Mouse (Mus musculus) kidney, embryonic 16.5 days (tissue): Measurements from ENCODE around the gene Smyd4. TPM values are rescaled to one million over a fixed set of nuclear protein-coding genes. Genes with fewer than 3 reads are reported as not detected.

ENCODE experiments used
- ATAC-seq: fragments of 200-750 bp; cut with Nextera tagmentation; 2 replicates; pipeline ENCODE4 v1.8.0; 2017; ENCODE audit warnings: moderate TSS enrichment; ENCODE audit not compliant: low FRiP score, low TSS enrichment
- H3K27ac ChIP-seq: fragments of 300-500 bp; sonication (generic); 2 replicates; pipeline ENCODE4 v1.5.1; 2014; ENCODE audit warnings: low read length
- H3K27me3 ChIP-seq: fragments of 300-500 bp; sonication (generic); 2 replicates; pipeline ENCODE4 v1.6.1; 2014; ENCODE audit warnings: low read length, control low read depth, mixed read lengths; ENCODE audit not compliant: insufficient read depth
- H3K36me3 ChIP-seq: fragments of 300-500 bp; sonication (generic); 2 replicates; pipeline ENCODE4 v1.6.1; 2014; ENCODE audit warnings: low read length, control low read depth, mixed read lengths; ENCODE audit not compliant: insufficient read depth
- H3K4me1 ChIP-seq: fragments of 300-500 bp; sonication (generic); 2 replicates; pipeline ENCODE4 v1.6.1; 2014; ENCODE audit warnings: low read length, control low read depth, mixed read lengths; ENCODE audit not compliant: insufficient read depth
- H3K4me2 ChIP-seq: fragments of 300-500 bp; sonication (generic); replicated peaks from 2 replicates; pipeline ENCODE4 v1.6.1; 2014; ENCODE audit warnings: low read depth, low read length
- H3K4me3 ChIP-seq: fragments of 300-500 bp; sonication (generic); 2 replicates; pipeline ENCODE4 v1.5.1; 2014; ENCODE audit warnings: mild to moderate bottlenecking, low read length
- H3K9ac ChIP-seq: fragments of 300-500 bp; sonication (generic); replicated peaks from 2 replicates; pipeline ENCODE4 v1.6.1; 2014; ENCODE audit warnings: low read length
- H3K9me3 ChIP-seq: fragments of 300-500 bp; sonication (generic); 2 replicates; pipeline ENCODE4 v1.6.1; 2016; ENCODE audit warnings: low read length, control low read depth
- WGBS: fragments of 180-500 bp; shearing (Covaris S2); extraction: QIAGEN DNeasy Blood & Tissue Kit; methylation state at CpG from one replicate; pipeline ENCODE4 v1.1.7; 2014; 5-methylcytosine and 5-hydroxymethylcytosine counted together
- polyA plus RNA-seq: library from polyadenylated mRNA; unstranded; fragments of >200 nt; fragmentation: Nextera tagmentation; extraction: Ambion mirVana; gene quantifications from 2 replicates; pipeline ENCODE4 v1.2.1, GENCODE M21; 2015

Smyd4 gene
- polyA plus RNA-seq, 1 experiment from 2014 or later = 14.9 TPM

- H3K27ac ChIP-seq = peak within 1 kb of the TSS; percentile 30
- H3K4me2 ChIP-seq = peak within 1 kb of the TSS; percentile 62
- ATAC-seq = peak; percentile 69; the same call in 1 of the 2 replicates
- H3K36me3 ChIP-seq = no peaks in the 10 kb centered on the region
- H3K9ac ChIP-seq = peak within 1 kb of the TSS; percentile 70
- no peaks in the 10 kb centered on the region for H3K9me3 ChIP-seq
- 23% methylated on average over 10 of the region's 10 CpGs for WGBS
- H3K4me3 ChIP-seq = peak within 1 kb of the TSS; percentile 51
- H3K27me3 ChIP-seq = no peaks in the 10 kb centered on the region
- peaks cover 20% of the 10 kb centered on the region for H3K4me1 ChIP-seq
Observed at GRCm38 (mm10) chr11:75422013-75422792, 74.0 kb downstream of the Smyd4 start, which contains the start of gene Serpinf1. Gene Serpinf1, minus strand, starts transcription at chr11:75422701.

- Histone ChIP-seq H3K4me2 (no peak overlapping the region), H3K27me3 (no peaks in the 10 kb centered on the region), H3K4me3 (no peak overlapping the region), H3K9ac (no peak overlapping the region), H3K36me3 (no peaks in the 10 kb centered on the region), H3K4me1 (peaks cover 20% of the 10 kb centered on the region), H3K27ac (no peak overlapping the region), H3K9me3 (no peaks in the 10 kb centered on the region)
- no peak for ATAC-seq
- WGBS = 94% methylated on average over 3 of the region's 3 CpGs
Observed at GRCm38 (mm10) chr11:75423091-75423490, 74.9 kb downstream of the Smyd4 start.

GRCm38 (mm10) chr11:75424033-75424432 is 75.8 kb downstream of the Smyd4 start:
- Histone ChIP-seq H3K4me1 (peaks cover 20% of the 10 kb centered on the region), H3K9me3 (no peaks in the 10 kb centered on the region), H3K27me3 (no peaks in the 10 kb centered on the region), H3K9ac (no peak overlapping the region), H3K36me3 (no peaks in the 10 kb centered on the region), H3K4me3 (no peak overlapping the region), H3K27ac (no peak overlapping the region), H3K4me2 (no peak overlapping the region)
- WGBS = 83% methylated on average over 9 of the region's 9 CpGs
- ATAC-seq = no peak

GRCm38 (mm10) chr11:75424459-75424858 is 76.2 kb downstream of the Smyd4 start:
- H3K4me2 ChIP-seq = no peak overlapping the region

GRCm38 (mm10) chr11:75429019-75429705 is 80.9 kb downstream of the Smyd4 start:
- Histone ChIP-seq H3K4me2 (no peak overlapping the region), H3K27me3 (no peaks in the 10 kb centered on the region), H3K9me3 (peaks cover 2% of the 10 kb centered on the region), H3K4me1 (no peaks in the 10 kb centered on the region), H3K36me3 (0 out of 2 replicates have a peak, but pooled peaks cover under 1% of the 10 kb centered on the region), H3K27ac (no peak overlapping the region), H3K9ac (no peak overlapping the region), H3K4me3 (no peak overlapping the region)
- 82% methylated on average over 9 of the region's 9 CpGs for WGBS
- no peak for ATAC-seq

More at GRCm38 (mm10) chr11:75424459-75424858, 76.2 kb downstream of the Smyd4 start:
- H3K27ac ChIP-seq = no peak overlapping the region
- ATAC-seq = no peak
- no peak overlapping the region for H3K9ac ChIP-seq
- no peaks in the 10 kb centered on the region for H3K36me3 ChIP-seq
- H3K4me1 ChIP-seq = peaks cover 20% of the 10 kb centered on the region
- no peaks in the 10 kb centered on the region for H3K9me3 ChIP-seq
- no peak overlapping the region for H3K4me3 ChIP-seq
- H3K27me3 ChIP-seq = no peaks in the 10 kb centered on the region
- 90% methylated on average over 3 of the region's 3 CpGs for WGBS

- Histone ChIP-seq H3K36me3 (0 out of 2 replicates have a peak, but pooled peaks cover 3% of the 10 kb centered on the region), H3K9ac (no peak overlapping the region), H3K4me2 (no peak overlapping the region), H3K4me1 (no peaks in the 10 kb centered on the region), H3K9me3 (peaks cover 5% of the 10 kb centered on the region), H3K27ac (no peak overlapping the region), H3K27me3 (no peaks in the 10 kb centered on the region), H3K4me3 (no peak overlapping the region)
- no peak for ATAC-seq
- WGBS = 70% methylated on average over 11 of the region's 11 CpGs
Observed at GRCm38 (mm10) chr11:75431307-75431706, 83.1 kb downstream of the Smyd4 start.

- Histone ChIP-seq H3K9ac (no peak overlapping the region), H3K36me3 (0 out of 2 replicates have a peak, but pooled peaks cover 3% of the 10 kb centered on the region), H3K4me3 (no peak overlapping the region), H3K9me3 (peaks cover 5% of the 10 kb centered on the region), H3K27me3 (no peaks in the 10 kb centered on the region), H3K27ac (no peak overlapping the region), H3K4me2 (no peak overlapping the region), H3K4me1 (no peaks in the 10 kb centered on the region)
- 86% methylated on average over 5 of the region's 5 CpGs for WGBS
- ATAC-seq = no peak
Observed at GRCm38 (mm10) chr11:75434138-75434537, 85.9 kb downstream of the Smyd4 start.

GRCm38 (mm10) chr11:75438194-75438593 is 90.0 kb downstream of the Smyd4 start:
- no peaks in the 10 kb centered on the region for H3K27me3 ChIP-seq
- no peak for ATAC-seq
- no peak overlapping the region for H3K9ac ChIP-seq
- H3K36me3 ChIP-seq = 0 out of 2 replicates have a peak, but pooled peaks cover 3% of the 10 kb centered on the region
- no peak overlapping the region for H3K4me3 ChIP-seq
- no peak overlapping the region for H3K4me2 ChIP-seq
- 82% methylated on average over 13 of the region's 13 CpGs for WGBS
- H3K9me3 ChIP-seq = peaks cover 5% of the 10 kb centered on the region
- H3K4me1 ChIP-seq = no peaks in the 10 kb centered on the region
- H3K27ac ChIP-seq = no peak overlapping the region

- H3K9ac ChIP-seq = no peak overlapping the region
- peaks cover 5% of the 10 kb centered on the region for H3K9me3 ChIP-seq
- WGBS = 79% methylated on average over 3 of the region's 3 CpGs
- H3K36me3 ChIP-seq = 0 out of 2 replicates have a peak, but pooled peaks cover 3% of the 10 kb centered on the region
- H3K4me2 ChIP-seq = no peak overlapping the region; the same call in 1 of the 2 replicates
- H3K27ac ChIP-seq = no peak overlapping the region
- H3K4me1 ChIP-seq = no peaks in the 10 kb centered on the region
- no peak for ATAC-seq
- no peaks in the 10 kb centered on the region for H3K27me3 ChIP-seq
- no peak overlapping the region for H3K4me3 ChIP-seq
Observed at GRCm38 (mm10) chr11:75438804-75439203, 90.6 kb downstream of the Smyd4 start.
